Comparison of ENCODE assay signal across 19 mouse cellular contexts in genomic region chr2:31277810-31278209, GRCm38 (mm10). TPM values are rescaled to one million over a fixed set of nuclear protein-coding genes. Genes with fewer than 3 reads are reported as not detected.
DNase-seq lines count a peak whose midpoint lies in the region; ATAC-seq and TF ChIP-seq lines count a peak whose summit lies in the region.
"Had no signal": no experiment of that assay in that cellular context is flagged by ENCODE, and none has a peak within 500 bp of the region (broad histone marks: within the 10 kb centered on the region; RNA-seq: fewer than 3 reads in every experiment).

No protein-coding gene starts in this region.

- peaks cover 37% of the 10 kb centered on the region for H3K4me1 ChIP-seq in forebrain, embryonic 13.5 days
- H3K4me1 ChIP-seq in forebrain, embryonic 10.5 days, result peaks cover 12% of the 10 kb centered on the region
- peaks cover 8% of the 10 kb centered on the region; the same call in 1 of the 2 replicates for H3K4me1 ChIP-seq in heart, embryonic 16.5 days (ENCODE audit: control insufficient read depth, insufficient read depth, low read length)
- peaks cover 19% of the 10 kb centered on the region for H3K4me1 ChIP-seq in neural tube, embryonic 13.5 days (replicated peaks)
- no peaks in the 10 kb centered on the region for H3K4me1 ChIP-seq in neural tube, embryonic 15.5 days
- H3K4me1 ChIP-seq in olfactory bulb, adult 2 months (ENCODE audit: control insufficient read depth, insufficient read depth, low read length), result peaks cover 77% of the 10 kb centered on the region
- no peaks in the 10 kb centered on the region for H3K4me1 ChIP-seq in lung, postnatal 0 days (ENCODE audit: insufficient read depth, low read depth, low read length)
- H3K4me1 ChIP-seq: limb, embryonic 10.5 days; liver, embryonic 12.5 days; megakaryocyte, embryonic 14.5 days; neural tube, embryonic 12.5 days had no signal

- H3K27me3 ChIP-seq in forebrain, embryonic 13.5 days, result no peaks in the 10 kb centered on the region
- H3K27me3 ChIP-seq in forebrain, embryonic 10.5 days (ENCODE audit: poor library complexity, severe bottlenecking), result no peaks in the 10 kb centered on the region
- no peaks in the 10 kb centered on the region for H3K27me3 ChIP-seq in heart, embryonic 16.5 days (ENCODE audit: control insufficient read depth, insufficient read depth, low read length)
- no peaks in the 10 kb centered on the region for H3K27me3 ChIP-seq in neural tube, embryonic 13.5 days
- H3K27me3 ChIP-seq in neural tube, embryonic 15.5 days (replicated peaks), result no peaks in the 10 kb centered on the region
- H3K27me3 ChIP-seq in lung, postnatal 0 days (replicated peaks; ENCODE audit: insufficient read depth, low read length), result no peaks in the 10 kb centered on the region
- H3K27me3 ChIP-seq: liver, embryonic 12.5 days; neural tube, embryonic 12.5 days; Patski had no signal

- no peak for TF ChIP-seq EP300 in lung, postnatal 0 days (IDR thresholded peaks at IDR 0.05)

- no peaks in the 10 kb centered on the region for H3K9me3 ChIP-seq in forebrain, embryonic 13.5 days (replicated peaks)
- H3K9me3 ChIP-seq in forebrain, embryonic 10.5 days, result no peaks in the 10 kb centered on the region
- H3K9me3 ChIP-seq in heart, embryonic 16.5 days (replicated peaks; ENCODE audit: control insufficient read depth, low read length), result no peaks in the 10 kb centered on the region
- H3K9me3 ChIP-seq in neural tube, embryonic 13.5 days, result no peaks in the 10 kb centered on the region
- H3K9me3 ChIP-seq in neural tube, embryonic 15.5 days (replicated peaks), result no peaks in the 10 kb centered on the region
- no peaks in the 10 kb centered on the region for H3K9me3 ChIP-seq in lung, postnatal 0 days (ENCODE audit: low read length)
- H3K9me3 ChIP-seq: limb, embryonic 10.5 days; liver, embryonic 12.5 days; megakaryocyte, embryonic 14.5 days; neural tube, embryonic 12.5 days had no signal

- H3K4me3 ChIP-seq in forebrain, embryonic 13.5 days, result no peak overlapping the region
- no peak overlapping the region for H3K4me3 ChIP-seq in forebrain, embryonic 10.5 days
- H3K4me3 ChIP-seq in heart, embryonic 16.5 days (ENCODE audit: low read length), result no peak overlapping the region
- no peak overlapping the region for H3K4me3 ChIP-seq in neural tube, embryonic 13.5 days
- no peak overlapping the region for H3K4me3 ChIP-seq in neural tube, embryonic 15.5 days (replicated peaks)
- H3K4me3 ChIP-seq in olfactory bulb, adult 2 months (ENCODE audit: insufficient read depth, low read depth, low read length), result no peak overlapping the region
- H3K4me3 ChIP-seq in lung, postnatal 0 days (ENCODE audit: low read depth, low read length), result no peak overlapping the region
- H3K4me3 ChIP-seq: limb, embryonic 10.5 days; liver, embryonic 12.5 days; megakaryocyte, embryonic 14.5 days; neural tube, embryonic 12.5 days had no signal

- no peak for DNase-seq in forebrain, embryonic 10.5 days (ENCODE audit: extremely low spot score, low spot score)
- no peak for DNase-seq in heart, adult 8-10 months (ENCODE audit: low spot score)
- DNase-seq in lung, postnatal 0 days (ENCODE audit: low spot score), result no peak
- DNase-seq: kidney, adult 18-20 months; kidney, postnatal 4 days; layer of hippocampus, postnatal 36 days; lung, postnatal 10 days; thymus, adult 18-20 months had no signal

- no peak overlapping the region for H3K4me2 ChIP-seq in forebrain, embryonic 13.5 days
- no peak overlapping the region for H3K4me2 ChIP-seq in heart, embryonic 16.5 days (ENCODE audit: low read depth, low read length)
- no peak overlapping the region for H3K4me2 ChIP-seq in neural tube, embryonic 13.5 days
- no peak overlapping the region for H3K4me2 ChIP-seq in neural tube, embryonic 15.5 days
- no peak overlapping the region for H3K4me2 ChIP-seq in lung, postnatal 0 days (replicated peaks; ENCODE audit: low read depth, low read length)
- H3K4me2 ChIP-seq: liver, embryonic 12.5 days; neural tube, embryonic 12.5 days had no signal

- peak overlapping the region; percentile 65 for H3K27ac ChIP-seq in forebrain, embryonic 13.5 days
- no peak overlapping the region for H3K27ac ChIP-seq in forebrain, embryonic 10.5 days
- H3K27ac ChIP-seq in heart, embryonic 16.5 days (ENCODE audit: low read length), result no peak overlapping the region; the same call in 1 of the 2 replicates
- 0 out of 2 replicates have a peak overlapping the region, but pooled peaks have one; percentile 3 for H3K27ac ChIP-seq in neural tube, embryonic 13.5 days (replicated peaks)
- no peak overlapping the region for H3K27ac ChIP-seq in neural tube, embryonic 15.5 days (replicated peaks)
- peak overlapping the region; percentile 92 for H3K27ac ChIP-seq in olfactory bulb, adult 2 months (ENCODE audit: insufficient read depth, low read depth, low read length)
- no peak overlapping the region for H3K27ac ChIP-seq in lung, postnatal 0 days (ENCODE audit: low read length)
- H3K27ac ChIP-seq: limb, embryonic 10.5 days; liver, embryonic 12.5 days; neural tube, embryonic 12.5 days had no signal

- TF ChIP-seq CTCF in olfactory bulb, adult 2 months (IDR thresholded peaks at IDR 0.05; ENCODE audit: insufficient read depth, low read depth, low read length), result no peak
- TF ChIP-seq CTCF in lung, postnatal 0 days (IDR thresholded peaks at IDR 0.05), result no peak

- no peak for ATAC-seq in forebrain, embryonic 13.5 days
- 0 out of 2 replicates have a peak, but pooled peaks have one; percentile 16 for ATAC-seq in heart, embryonic 16.5 days (replicated peaks; ENCODE audit: extremely low read depth, insufficient read depth, low FRiP score)
- no peak for ATAC-seq in neural tube, embryonic 13.5 days (ENCODE audit: low read depth)
- ATAC-seq in neural tube, embryonic 15.5 days (ENCODE audit: low FRiP score), result no peak
- no peak for ATAC-seq in lung, postnatal 0 days
- ATAC-seq: liver, embryonic 12.5 days; Patski had no signal

- H3K9ac ChIP-seq in forebrain, embryonic 13.5 days, result 0 out of 2 replicates have a peak overlapping the region, but pooled peaks have one; percentile 26
- 0 out of 2 replicates have a peak overlapping the region, but pooled peaks have one; percentile 13 for H3K9ac ChIP-seq in heart, embryonic 16.5 days (ENCODE audit: low read length)
- no peak overlapping the region for H3K9ac ChIP-seq in neural tube, embryonic 13.5 days
- H3K9ac ChIP-seq in neural tube, embryonic 15.5 days (replicated peaks), result no peak overlapping the region
- no peak overlapping the region for H3K9ac ChIP-seq in lung, postnatal 0 days (replicated peaks; ENCODE audit: low read depth)
- H3K9ac ChIP-seq: liver, embryonic 12.5 days; neural tube, embryonic 12.5 days had no signal

- WGBS in forebrain, embryonic 13.5 days, result 68% methylated on average over 6 of the region's 6 CpGs
- WGBS in forebrain, embryonic 10.5 days, result 84% methylated on average over 6 of the region's 6 CpGs
- 52% methylated on average over 6 of the region's 6 CpGs for WGBS in heart, embryonic 16.5 days
- WGBS in neural tube, embryonic 13.5 days, result 53% methylated on average over 6 of the region's 6 CpGs
- WGBS in neural tube, embryonic 15.5 days, result 57% methylated on average over 6 of the region's 6 CpGs
- WGBS in olfactory bulb, adult 2 months, result 17% methylated on average over 6 of the region's 6 CpGs
- 71% methylated on average over 6 of the region's 6 CpGs for WGBS in lung, postnatal 0 days

- TF ChIP-seq POLR2A in olfactory bulb, adult 2 months (IDR thresholded peaks at IDR 0.05; ENCODE audit: insufficient read depth, low read depth, low read length), result no peak

- H3K36me3 ChIP-seq in forebrain, embryonic 13.5 days (ENCODE audit: poor library complexity, severe bottlenecking), result peaks cover 51% of the 10 kb centered on the region
- peaks cover 53% of the 10 kb centered on the region for H3K36me3 ChIP-seq in forebrain, embryonic 10.5 days (replicated peaks)
- peaks cover 7% of the 10 kb centered on the region for H3K36me3 ChIP-seq in heart, embryonic 16.5 days (ENCODE audit: control insufficient read depth, insufficient read depth)
- peaks cover 51% of the 10 kb centered on the region for H3K36me3 ChIP-seq in neural tube, embryonic 13.5 days
- H3K36me3 ChIP-seq in neural tube, embryonic 15.5 days, result peaks cover 41% of the 10 kb centered on the region
- no peaks in the 10 kb centered on the region for H3K36me3 ChIP-seq in lung, postnatal 0 days (ENCODE audit: insufficient read depth, low read length)
- H3K36me3 ChIP-seq: liver, embryonic 12.5 days had no signal

RNA-seq across cellular contexts. Expression of gene Ncs1, which starts 32.2 kb away (rescaled TPM):
- 72.7 and 77.6 TPM in 2 replicates for polyA plus RNA-seq in forebrain, embryonic 13.5 days (2015; fragmentation: Nextera tagmentation; extraction: Ambion mirVana)
- 43.3 and 47.8 TPM in 2 replicates for polyA plus RNA-seq in forebrain, embryonic 10.5 days (2016; fragmentation: Nextera tagmentation; extraction: Ambion mirVana)
- polyA plus RNA-seq in heart, embryonic 16.5 days (2015; fragmentation: Nextera tagmentation; extraction: Ambion mirVana), result 29.4 and 32.1 TPM in 2 replicates
- 10 to 100 TPM; 10.0 to 16.2 (median 14.1) TPM for total RNA-seq in heart, adult 8-10 months (2022)
- 137 and 153 TPM in 2 replicates for polyA plus RNA-seq in neural tube, embryonic 13.5 days (2015; fragmentation: Nextera tagmentation; extraction: Ambion mirVana)
- 145 and 179 TPM in 2 replicates for polyA plus RNA-seq in neural tube, embryonic 15.5 days (2015; fragmentation: Nextera tagmentation; extraction: Ambion mirVana)
- not detected in 2 replicates for polyA plus RNA-seq in olfactory bulb, adult 2 months (2012; ENCODE audit: insufficient read depth, insufficient read length, low replicate concordance, missing spikeins)
- polyA plus RNA-seq in lung, postnatal 0 days (2015; fragmentation: Nextera tagmentation; extraction: Ambion mirVana), result 3.8 and 4.7 TPM in 2 replicates

RNA-seq across cellular contexts. Expression of gene Hmcn2, which starts 36.4 kb away (rescaled TPM):
- 0.06 and 0.16 TPM in 2 replicates for polyA plus RNA-seq in forebrain, embryonic 13.5 days (2015; fragmentation: Nextera tagmentation; extraction: Ambion mirVana)
- 0.22 TPM in 1 of 2 replicates, not detected in the other for polyA plus RNA-seq in forebrain, embryonic 10.5 days (2016; fragmentation: Nextera tagmentation; extraction: Ambion mirVana)
- polyA plus RNA-seq in heart, embryonic 16.5 days (2015; fragmentation: Nextera tagmentation; extraction: Ambion mirVana), result 1.1 and 1.3 TPM in 2 replicates
- total RNA-seq in heart, adult 8-10 months (2022), result 1 to 10 TPM; 4.4 to 9.4 (median 7.9) TPM
- polyA plus RNA-seq in neural tube, embryonic 13.5 days (2015; fragmentation: Nextera tagmentation; extraction: Ambion mirVana), result 0.06 and 0.32 TPM in 2 replicates
- polyA plus RNA-seq in neural tube, embryonic 15.5 days (2015; fragmentation: Nextera tagmentation; extraction: Ambion mirVana), result 0.44 and 0.51 TPM in 2 replicates
- polyA plus RNA-seq in olfactory bulb, adult 2 months (2012; ENCODE audit: insufficient read depth, insufficient read length, low replicate concordance, missing spikeins), result not detected in 2 replicates
- 1.1 and 1.3 TPM in 2 replicates for polyA plus RNA-seq in lung, postnatal 0 days (2015; fragmentation: Nextera tagmentation; extraction: Ambion mirVana)
- total RNA-seq: hematopoietic stem cell, adult 5-6 weeks had no signal

Comparison
In these comparisons a context has a peak if more than half of its experiments do, and no peak if none do; other contexts are left out.
1. H3K27ac ChIP-seq: peak in forebrain, embryonic 13.5 days (single experiment), neural tube, embryonic 13.5 days (single experiment) and olfactory bulb, adult 2 months (single experiment); none in forebrain, embryonic 10.5 days (single experiment), heart, embryonic 16.5 days (single experiment), neural tube, embryonic 15.5 days (single experiment) and lung, postnatal 0 days (single experiment).
2. H3K9ac ChIP-seq: peak in forebrain, embryonic 13.5 days (single experiment) and heart, embryonic 16.5 days (single experiment); none in neural tube, embryonic 13.5 days (single experiment), neural tube, embryonic 15.5 days (single experiment) and lung, postnatal 0 days (single experiment).